Mouse (Mus musculus) heart, embryonic 13.5 days (tissue): ENCODE results near the gene Pctp. TPM values are rescaled to one million over a fixed set of nuclear protein-coding genes. Genes with fewer than 3 reads are reported as not detected.
A peak's percentile ranks its signal among the peaks of the same experiment; 100 is the strongest.

ENCODE experiments used
- ATAC-seq: fragments of 200-750 bp; cut with Nextera tagmentation; 2 replicates; pipeline ENCODE4 v1.8.0; 2017; ENCODE audit warnings: moderate TSS enrichment; ENCODE audit not compliant: insufficient number of reproducible peaks, low FRiP score, low TSS enrichment; ENCODE audit errors: extremely low read depth
- H3K27ac ChIP-seq: fragments of 300-500 bp; sonication (generic); replicated peaks from 2 replicates; pipeline ENCODE4 v1.5.1; 2015; ENCODE audit warnings: moderate library complexity, mild to moderate bottlenecking, inconsistent platforms
- H3K27me3 ChIP-seq: fragments of 300-500 bp; sonication (generic); replicated peaks from 2 replicates; pipeline ENCODE4 v1.6.1; 2015; ENCODE audit warnings: mild to moderate bottlenecking, inconsistent platforms
- H3K36me3 ChIP-seq: fragments of 300-500 bp; sonication (generic); 2 replicates; pipeline ENCODE4 v1.6.1; 2015; ENCODE audit warnings: mild to moderate bottlenecking, inconsistent platforms
- H3K4me1 ChIP-seq: fragments of 300-500 bp; sonication (generic); 2 replicates; pipeline ENCODE4 v1.6.1; 2015; ENCODE audit warnings: inconsistent platforms
- H3K4me2 ChIP-seq: fragments of 300-500 bp; sonication (generic); 2 replicates; pipeline ENCODE4 v1.6.1; 2015; ENCODE audit warnings: inconsistent platforms, mild to moderate bottlenecking, moderate library complexity
- H3K4me3 ChIP-seq: fragments of 300-500 bp; sonication (generic); 2 replicates; pipeline ENCODE4 v1.5.1; 2015; ENCODE audit warnings: moderate library complexity, mild to moderate bottlenecking, inconsistent platforms
- H3K9ac ChIP-seq: fragments of 300-500 bp; sonication (generic); 2 replicates; pipeline ENCODE4 v1.6.1; 2015; ENCODE audit warnings: inconsistent platforms, mild to moderate bottlenecking, moderate library complexity
- H3K9me3 ChIP-seq: fragments of 300-500 bp; sonication (generic); 2 replicates; pipeline ENCODE4 v1.6.1; 2016; ENCODE audit warnings: inconsistent platforms
- WGBS: fragments of 180-500 bp; shearing (Covaris S2); methylation state at CpG from one replicate; pipeline ENCODE4 v1.1.7; 2015; ENCODE audit warnings: mixed read lengths; 5-methylcytosine and 5-hydroxymethylcytosine counted together
- polyA plus RNA-seq: library from polyadenylated mRNA; unstranded; fragments of >200 nt; fragmentation: Nextera tagmentation; extraction: Ambion mirVana; gene quantifications from 2 replicates; pipeline ENCODE4 v1.2.1, GENCODE M21; 2015

Gene Pctp
- polyA plus RNA-seq, 1 experiment from 2014 or later: 11.3 TPM

DNA sequence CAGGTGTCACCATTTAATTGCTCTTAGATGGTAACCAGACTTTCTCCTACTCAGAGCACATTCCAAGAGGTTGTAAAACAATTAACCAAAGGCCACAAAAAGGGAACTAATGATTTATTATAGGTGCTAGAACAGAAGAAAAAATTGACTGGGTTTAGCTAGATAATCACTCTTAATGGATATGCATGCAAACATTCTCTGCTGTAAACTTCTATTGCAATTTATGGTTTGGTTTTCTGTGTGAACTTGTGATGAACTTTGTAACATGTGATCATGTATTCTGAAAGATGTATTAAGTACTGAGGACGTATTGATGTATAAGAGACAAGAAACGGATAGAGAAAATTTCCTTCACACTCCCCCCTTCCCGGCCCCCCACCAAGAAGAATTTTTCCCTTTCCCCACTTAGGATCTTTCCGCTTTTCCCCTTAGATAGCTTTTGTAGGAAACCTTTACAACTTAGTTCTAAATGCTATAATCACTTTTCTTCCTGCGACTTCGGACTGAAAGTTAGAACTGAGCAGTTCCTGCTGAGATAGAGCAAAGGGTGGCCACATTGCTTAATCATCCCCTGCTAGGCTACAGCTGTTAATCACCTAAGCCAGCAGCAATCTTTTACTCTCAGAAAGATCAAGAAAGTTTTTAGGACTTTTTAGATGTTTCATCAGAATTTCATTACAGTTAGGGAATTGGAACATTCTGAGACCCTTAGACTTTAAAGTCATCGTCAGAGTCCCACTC lies 5.3 kb upstream of the Pctp start:
- no peak overlapping the region for H3K27ac ChIP-seq
- H3K4me3 ChIP-seq: no peak overlapping the region
- H3K4me1 ChIP-seq: 0 out of 2 replicates have a peak, but pooled peaks cover 3% of the 10 kb centered on the region
- WGBS: 33% methylated on average over 7 of the region's 7 CpGs
- no peaks in the 10 kb centered on the region for H3K9me3 ChIP-seq
- no peak overlapping the region for H3K9ac ChIP-seq
- no peaks in the 10 kb centered on the region for H3K36me3 ChIP-seq
- ATAC-seq: no peak
- no peaks in the 10 kb centered on the region for H3K27me3 ChIP-seq
- no peak overlapping the region for H3K4me2 ChIP-seq

DNA sequence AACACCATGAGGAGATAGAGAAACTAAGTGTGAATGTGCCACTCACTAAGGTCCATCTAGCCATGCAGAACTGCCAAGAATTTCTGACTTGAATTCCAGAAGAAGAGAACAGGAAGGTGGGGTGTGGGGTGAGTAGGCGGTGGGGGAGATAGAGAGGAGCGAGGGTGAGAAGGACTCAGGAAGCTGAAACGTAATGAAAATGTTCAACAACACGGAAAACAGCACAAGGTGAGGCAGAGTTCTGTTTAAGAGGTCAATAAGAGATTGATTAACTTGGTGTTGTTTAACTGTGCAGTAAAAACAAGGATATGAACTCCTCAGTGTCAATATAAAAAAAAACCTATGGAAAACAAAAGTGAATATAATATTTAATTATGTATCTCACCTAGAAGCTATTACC lies 3.4 kb upstream of the Pctp start:
- no peak overlapping the region for H3K4me2 ChIP-seq
- H3K4me1 ChIP-seq: peaks cover 12% of the 10 kb centered on the region
- no peak for ATAC-seq
- WGBS: 28% methylated on average over 4 of the region's 4 CpGs
- no peaks in the 10 kb centered on the region for H3K36me3 ChIP-seq
- no peak overlapping the region for H3K27ac ChIP-seq
- H3K9me3 ChIP-seq: no peaks in the 10 kb centered on the region
- no peak overlapping the region for H3K4me3 ChIP-seq
- H3K27me3 ChIP-seq: no peaks in the 10 kb centered on the region
- H3K9ac ChIP-seq: no peak overlapping the region

DNA sequence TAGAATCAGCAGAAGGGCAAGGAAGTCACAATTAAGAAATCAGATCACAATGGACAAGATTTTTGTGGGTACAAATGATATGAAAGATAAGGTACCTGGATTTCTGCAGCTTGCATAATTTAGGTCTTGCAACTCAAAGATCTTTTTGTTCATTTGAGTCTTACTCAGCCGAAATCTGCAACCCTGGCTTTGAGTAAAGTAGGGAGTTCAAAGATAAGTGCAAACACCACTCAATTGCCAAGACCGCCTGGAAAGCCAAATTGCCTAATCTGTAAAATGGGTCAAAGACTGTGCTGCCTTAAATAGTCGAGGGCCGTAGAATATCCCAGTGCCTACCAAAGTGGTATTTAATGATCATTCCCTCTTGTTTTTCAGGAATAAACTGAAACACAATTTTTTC lies 692 bp upstream of the Pctp start:
- Histone ChIP-seq H3K4me3 (peak overlapping the region; percentile 75; the same call in 1 of the 2 replicates), H3K4me2 (peak overlapping the region; percentile 93), H3K36me3 (no peaks in the 10 kb centered on the region), H3K9ac (no peak overlapping the region), H3K4me1 (peaks cover 12% of the 10 kb centered on the region), H3K27ac (no peak overlapping the region), H3K27me3 (no peaks in the 10 kb centered on the region), H3K9me3 (no peaks in the 10 kb centered on the region)
- WGBS: 74% methylated on average over 4 of the region's 4 CpGs
- ATAC-seq: no peak

DNA sequence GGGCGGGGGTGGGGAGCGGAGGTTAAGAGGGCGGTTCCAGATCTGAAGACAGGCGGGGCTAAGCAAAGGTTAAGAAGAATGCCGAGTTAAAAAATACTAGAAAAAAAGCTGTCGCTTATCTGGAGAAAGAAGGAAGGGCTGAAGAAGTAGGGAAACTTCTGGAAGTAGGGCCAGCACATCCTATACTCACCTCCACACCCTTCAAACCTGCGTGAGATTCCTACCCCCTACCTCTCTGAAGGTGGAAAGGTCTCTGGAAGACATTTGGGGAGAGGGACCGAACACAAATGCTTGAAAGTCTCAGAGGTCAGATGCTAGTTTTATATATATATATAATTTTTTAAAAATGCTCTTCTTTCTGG lies 274 bp upstream of the Pctp start:
- Histone ChIP-seq H3K9ac (peak overlapping the region; percentile 87), H3K4me3 (peak overlapping the region; percentile 75), H3K27ac (no peak overlapping the region), H3K27me3 (no peaks in the 10 kb centered on the region), H3K4me2 (peak overlapping the region; percentile 93), H3K36me3 (no peaks in the 10 kb centered on the region), H3K4me1 (peaks cover 12% of the 10 kb centered on the region), H3K9me3 (no peaks in the 10 kb centered on the region)
- no peak for ATAC-seq
- 10% methylated on average over 8 of the region's 8 CpGs for WGBS

DNA sequence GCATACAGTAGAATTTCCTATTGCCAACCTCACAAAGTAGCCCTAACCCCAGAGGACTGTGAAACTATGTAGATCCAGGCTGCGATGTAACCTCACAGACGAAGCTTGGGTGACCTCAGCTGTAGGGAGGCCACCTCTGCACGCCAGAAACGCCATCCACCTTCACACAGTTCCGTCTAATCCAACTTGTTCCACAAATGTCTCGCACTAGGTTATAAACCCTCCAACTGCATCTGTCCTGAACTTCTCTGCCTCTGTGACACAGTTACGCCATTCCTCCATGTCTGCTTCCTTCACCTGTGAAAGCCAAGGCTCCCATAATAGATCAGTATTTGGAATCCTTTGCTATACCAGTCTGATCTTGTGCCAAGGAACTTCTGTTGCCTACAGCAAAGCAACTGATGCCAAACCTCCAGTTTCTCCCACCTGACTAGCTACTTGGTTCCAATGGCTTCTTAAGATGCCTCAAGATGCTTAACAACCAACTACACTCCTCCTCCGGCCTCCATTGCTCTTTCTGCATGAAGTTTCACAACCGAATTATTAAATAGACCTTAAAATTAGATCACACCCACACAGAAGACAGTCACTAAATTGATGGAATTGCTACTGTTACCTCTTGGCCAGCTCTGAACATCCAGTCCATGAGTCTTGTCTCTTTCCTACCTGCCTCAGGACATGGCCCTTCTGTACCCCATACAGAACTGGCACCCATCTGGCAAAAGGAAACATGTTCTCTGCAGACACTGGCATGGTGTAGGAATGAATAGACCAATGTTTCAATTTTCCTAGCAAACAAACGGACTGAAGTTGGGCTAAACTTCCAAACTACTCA lies 1.1 kb downstream of the Pctp start:
- Histone ChIP-seq H3K9me3 (no peaks in the 10 kb centered on the region), H3K9ac (peak overlapping the region; percentile 87), H3K4me3 (peak overlapping the region; percentile 75), H3K36me3 (no peaks in the 10 kb centered on the region), H3K27ac (no peak overlapping the region), H3K27me3 (no peaks in the 10 kb centered on the region), H3K4me2 (peak overlapping the region; percentile 93), H3K4me1 (peaks cover 12% of the 10 kb centered on the region)
- ATAC-seq: no peak
- WGBS: 83% methylated on average over 10 of the region's 10 CpGs

DNA sequence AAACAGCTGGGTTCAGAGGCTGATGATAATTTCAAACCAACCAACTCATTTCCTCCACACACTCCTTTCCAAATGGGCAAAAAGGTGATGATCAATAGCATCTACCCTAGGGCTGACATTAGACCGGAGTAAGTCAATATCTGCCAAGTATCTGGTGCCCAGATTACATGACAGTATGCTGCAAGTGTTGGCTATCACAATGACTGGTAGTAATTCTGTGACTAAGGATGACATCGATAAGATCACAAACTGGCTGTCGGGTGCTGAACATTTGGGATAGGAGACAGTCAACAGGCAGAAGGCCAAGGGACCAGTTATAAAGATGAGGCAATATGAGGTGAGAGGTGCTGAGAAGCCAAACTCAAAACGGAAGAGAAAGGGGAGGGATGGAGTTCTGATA lies 2.0 kb downstream of the Pctp start:
- no peaks in the 10 kb centered on the region for H3K27me3 ChIP-seq
- H3K4me3 ChIP-seq: no peak overlapping the region
- no peaks in the 10 kb centered on the region for H3K9me3 ChIP-seq
- peaks cover 9% of the 10 kb centered on the region for H3K4me1 ChIP-seq
- no peaks in the 10 kb centered on the region for H3K36me3 ChIP-seq
- 86% methylated on average over 4 of the region's 4 CpGs for WGBS
- ATAC-seq: no peak
- no peak overlapping the region for H3K4me2 ChIP-seq
- no peak overlapping the region for H3K9ac ChIP-seq
- H3K27ac ChIP-seq: no peak overlapping the region

DNA sequence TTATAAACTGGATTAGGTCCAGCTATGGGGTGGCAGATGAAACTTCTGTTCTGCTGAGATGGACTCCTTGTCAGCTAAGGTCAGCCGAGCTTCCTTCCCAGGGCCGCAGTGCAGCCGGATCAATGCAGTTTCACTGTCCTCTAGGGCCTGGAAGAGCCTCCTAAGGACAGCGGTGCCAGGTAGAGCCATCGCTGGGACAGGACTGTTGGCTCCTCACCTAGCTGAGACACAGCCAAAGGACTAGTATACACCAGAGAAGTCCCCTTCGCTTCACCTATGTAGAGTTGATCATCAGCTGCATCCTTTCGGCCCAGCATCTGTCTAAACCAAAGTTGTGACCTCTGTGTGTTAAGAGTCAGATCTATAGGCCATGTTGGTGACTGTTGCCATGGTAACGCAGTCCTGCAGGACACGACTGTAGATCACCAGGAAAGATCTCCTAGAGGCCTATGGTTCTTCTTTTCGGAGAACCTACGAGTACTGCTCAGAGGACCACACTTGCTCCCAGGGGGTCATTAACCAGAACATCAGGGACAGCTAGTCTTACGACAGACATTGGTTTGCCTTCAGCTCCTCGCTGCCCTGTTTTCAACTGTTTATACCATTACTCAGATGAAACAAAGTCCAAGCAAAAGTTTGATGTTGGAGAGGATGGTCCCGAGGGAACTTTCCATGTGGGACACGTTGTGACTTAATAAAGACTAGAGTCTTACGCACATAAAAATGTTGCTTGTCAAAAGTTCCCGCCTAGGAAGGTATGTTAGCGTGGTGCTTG lies 3.5 kb downstream of the Pctp start:
- Histone ChIP-seq H3K4me1 (peaks cover 17% of the 10 kb centered on the region), H3K9me3 (no peaks in the 10 kb centered on the region), H3K4me3 (no peak overlapping the region), H3K9ac (no peak overlapping the region), H3K27me3 (no peaks in the 10 kb centered on the region), H3K4me2 (no peak overlapping the region), H3K36me3 (no peaks in the 10 kb centered on the region), H3K27ac (no peak overlapping the region)
- WGBS: 86% methylated on average over 18 of the region's 18 CpGs
- no peak for ATAC-seq

DNA sequence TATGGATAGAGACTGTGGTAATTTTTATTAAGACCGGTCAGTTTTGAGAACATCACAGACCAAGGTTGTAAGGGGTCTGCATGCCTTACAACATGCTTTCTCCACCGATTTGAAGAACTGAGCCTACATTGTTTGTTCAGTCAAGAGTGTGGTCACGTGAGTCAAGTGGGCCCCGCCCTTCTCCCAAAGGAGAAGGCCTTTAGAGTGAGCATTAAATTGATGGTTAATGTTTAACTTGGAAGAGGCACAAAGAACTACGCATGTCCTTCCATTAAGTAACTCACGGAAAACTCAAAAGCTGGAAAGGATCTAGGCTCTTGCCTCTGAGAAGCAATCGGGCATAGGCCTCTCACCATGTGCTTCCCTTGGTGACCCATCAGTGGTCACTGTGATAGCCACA lies 5.8 kb downstream of the Pctp start:
- no peak overlapping the region for H3K27ac ChIP-seq
- H3K9ac ChIP-seq: no peak overlapping the region
- ATAC-seq: no peak
- peaks cover 11% of the 10 kb centered on the region for H3K4me1 ChIP-seq
- H3K27me3 ChIP-seq: no peaks in the 10 kb centered on the region
- no peak overlapping the region for H3K4me3 ChIP-seq
- no peak overlapping the region for H3K4me2 ChIP-seq
- WGBS: 85% methylated on average over 7 of the region's 7 CpGs
- H3K9me3 ChIP-seq: no peaks in the 10 kb centered on the region
- H3K36me3 ChIP-seq: no peaks in the 10 kb centered on the region

DNA sequence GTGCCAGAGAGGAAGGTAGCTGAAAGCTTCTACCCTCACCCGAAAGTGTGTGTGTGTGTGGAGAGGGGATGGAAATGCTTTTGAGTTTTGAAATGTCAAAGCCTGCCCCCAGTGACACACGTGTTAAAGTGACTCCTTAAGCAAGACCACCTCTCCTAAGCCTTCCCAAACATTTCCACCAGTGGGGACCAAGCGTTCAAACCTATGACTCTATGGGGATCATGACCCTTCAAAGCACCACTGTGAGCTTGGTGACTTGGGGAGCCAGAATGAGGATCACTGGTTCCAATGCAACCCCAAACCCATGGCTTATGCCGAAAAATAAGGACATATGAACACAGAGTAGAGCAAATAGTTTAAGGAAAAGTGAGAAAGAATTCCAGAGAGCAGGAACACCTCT lies 6.3 kb downstream of the Pctp start:
- Histone ChIP-seq H3K27ac (no peak overlapping the region), H3K4me3 (no peak overlapping the region), H3K27me3 (no peaks in the 10 kb centered on the region), H3K9ac (no peak overlapping the region), H3K4me2 (no peak overlapping the region), H3K9me3 (no peaks in the 10 kb centered on the region), H3K4me1 (peaks cover 9% of the 10 kb centered on the region), H3K36me3 (no peaks in the 10 kb centered on the region)
- ATAC-seq: no peak
- WGBS: 86% methylated on average over 4 of the region's 4 CpGs

DNA sequence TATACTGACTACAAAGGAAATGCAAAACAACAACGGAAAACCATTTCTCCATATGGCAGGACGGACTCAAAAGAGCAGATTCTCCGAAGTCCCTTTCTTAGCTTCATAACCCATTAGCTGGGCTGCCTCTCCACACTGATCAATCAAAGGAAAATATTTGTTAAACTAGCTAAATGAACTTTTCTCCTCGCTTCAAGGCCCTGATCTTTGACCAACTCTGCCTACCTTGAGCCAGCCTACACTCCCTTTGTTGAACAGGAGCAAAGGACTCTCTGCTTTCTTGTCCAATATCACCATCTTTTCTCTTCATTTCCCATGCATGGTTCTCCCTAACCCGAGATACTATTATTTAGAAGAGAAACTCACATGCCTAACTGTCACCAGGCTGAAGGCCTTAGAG lies 7.1 kb downstream of the Pctp start:
- no peak overlapping the region for H3K9ac ChIP-seq
- H3K4me1 ChIP-seq: peaks cover 9% of the 10 kb centered on the region
- whole genome bisulfite sequencing: 82% methylated on average over 5 of the region's 5 CpGs
- no peak overlapping the region for H3K27ac ChIP-seq
- H3K9me3 ChIP-seq: no peaks in the 10 kb centered on the region
- H3K4me2 ChIP-seq: no peak overlapping the region
- H3K4me3 ChIP-seq: no peak overlapping the region
- no peaks in the 10 kb centered on the region for H3K36me3 ChIP-seq
- no peaks in the 10 kb centered on the region for H3K27me3 ChIP-seq
- no peak for ATAC-seq

DNA sequence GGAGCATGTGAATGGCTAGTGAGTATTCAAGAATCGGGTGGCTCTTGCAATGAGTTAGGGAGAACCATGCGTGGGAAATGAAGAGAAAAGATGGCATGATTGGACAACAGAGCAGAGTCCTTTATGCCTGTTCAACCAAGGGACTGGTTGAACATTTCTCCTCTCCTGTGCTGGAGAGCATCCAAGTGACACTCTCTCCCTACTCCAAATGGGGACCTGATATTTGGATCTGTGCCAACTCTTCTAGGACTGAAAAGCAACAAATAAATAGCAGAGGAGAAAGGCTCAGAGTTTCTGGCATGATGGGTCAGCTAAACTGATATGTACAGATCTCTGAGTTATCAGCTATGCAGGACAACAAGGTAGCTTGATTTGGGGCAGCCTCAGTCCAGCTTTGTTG lies 8.0 kb downstream of the Pctp start:
- Histone ChIP-seq H3K27me3 (no peaks in the 10 kb centered on the region), H3K9ac (no peak overlapping the region), H3K4me3 (no peak overlapping the region), H3K9me3 (no peaks in the 10 kb centered on the region), H3K36me3 (no peaks in the 10 kb centered on the region), H3K4me1 (peaks cover 9% of the 10 kb centered on the region), H3K4me2 (no peak overlapping the region), H3K27ac (no peak overlapping the region)
- ATAC-seq: no peak
- 74% methylated on average over 2 of the region's 2 CpGs for WGBS
